Comparison of ENCODE assay signal across 9 mouse cellular contexts in genomic region chr14:117962453-117962852, GRCm38 (mm10).
DNase-seq lines count a peak whose midpoint lies in the region; ATAC-seq lines count a peak whose summit lies in the region.
"Had no signal": no experiment of that assay in that cellular context is flagged by ENCODE, and none has a peak within 500 bp of the region (broad histone marks: within the 10 kb centered on the region; RNA-seq: fewer than 3 reads in every experiment).

No protein-coding gene starts in this region.

- no peaks in the 10 kb centered on the region for H3K4me1 ChIP-seq in limb, embryonic 11.5 days (ENCODE audit: control insufficient read depth, insufficient read depth, low read length)
- H3K4me1 ChIP-seq: embryonic facial prominence, embryonic 13.5 days had no signal

- no peak overlapping the region for H3K27ac ChIP-seq in limb, embryonic 11.5 days (replicated peaks; ENCODE audit: low read depth, low read length)
- H3K27ac ChIP-seq: embryonic facial prominence, embryonic 13.5 days; limb, embryonic 13.5 days had no signal

- H3K36me3 ChIP-seq in limb, embryonic 11.5 days (ENCODE audit: control insufficient read depth, insufficient read depth, low read length), result no peaks in the 10 kb centered on the region
- H3K36me3 ChIP-seq: embryonic facial prominence, embryonic 13.5 days; limb, embryonic 13.5 days had no signal

- DNase-seq in layer of hippocampus, adult 11-12 months (ENCODE audit: low spot score), result peak; percentile 44
- no peak for DNase-seq in layer of hippocampus, postnatal 14 days (ENCODE audit: low spot score in 2 of 2)
- DNase-seq in ES-CJ7 (ENCODE audit: low read depth, low spot score), result peak; percentile 38
- peak; percentile 64 for DNase-seq in ZHBTc4 (ENCODE audit: low read depth, low spot score)
- peak; percentile 67 for DNase-seq in limb, embryonic 11.5 days (ENCODE audit: low spot score)
- DNase-seq in frontal cortex, postnatal 10 days (ENCODE audit: low spot score in 2 of 2), result no peak

- 64% methylated on average over 4 of the region's 4 CpGs for WGBS in limb, embryonic 11.5 days

- no peak overlapping the region for H3K4me3 ChIP-seq in limb, embryonic 11.5 days (ENCODE audit: low read depth, low read length)
- H3K4me3 ChIP-seq: embryonic facial prominence, embryonic 13.5 days; limb, embryonic 13.5 days had no signal

- no peak for ATAC-seq in limb, embryonic 11.5 days (ENCODE audit: insufficient number of reproducible peaks, low FRiP score, low TSS enrichment, low read depth)
- ATAC-seq in cerebellum, adult (ENCODE audit: insufficient number of reproducible peaks, low FRiP score, low TSS enrichment), result no peak

- no peaks in the 10 kb centered on the region for H3K27me3 ChIP-seq in limb, embryonic 11.5 days (ENCODE audit: control insufficient read depth, insufficient read depth, low read length)
- H3K27me3 ChIP-seq: embryonic facial prominence, embryonic 13.5 days; limb, embryonic 13.5 days had no signal

- no peak overlapping the region for H3K9ac ChIP-seq in limb, embryonic 11.5 days (ENCODE audit: low read length)
- H3K9ac ChIP-seq: embryonic facial prominence, embryonic 13.5 days; limb, embryonic 13.5 days had no signal

- no peak overlapping the region for H3K4me2 ChIP-seq in limb, embryonic 11.5 days (ENCODE audit: low read depth, severe bottlenecking)
- H3K4me2 ChIP-seq: embryonic facial prominence, embryonic 13.5 days; limb, embryonic 13.5 days had no signal

- no peaks in the 10 kb centered on the region for H3K9me3 ChIP-seq in limb, embryonic 11.5 days (ENCODE audit: control insufficient read depth, low read length)
- H3K9me3 ChIP-seq: embryonic facial prominence, embryonic 13.5 days; limb, embryonic 13.5 days had no signal

Comparison
In these comparisons a context has a peak if more than half of its experiments do, and no peak if none do; other contexts are left out.
1. DNase-seq: peak in layer of hippocampus, adult 11-12 months (single experiment), ES-CJ7 (single experiment), ZHBTc4 (single experiment) and limb, embryonic 11.5 days (single experiment); none in layer of hippocampus, postnatal 14 days (0 of 2) and frontal cortex, postnatal 10 days (0 of 2).